Mouse (Mus musculus): Measurements from ENCODE around the gene Cnst. TPM values are rescaled to one million over a fixed set of nuclear protein-coding genes. Genes with fewer than 3 reads are reported as not detected.

The Cnst gene
- total RNA-seq, 2 experiments from 2014 or later: 31.6 to 34.2 TPM

GRCm38 (mm10) chr1:179553197-179553948 is 7.2 kb downstream of the Cnst start:
- DNase-seq (ENCODE audit: low spot score): no peak

- no peak for DNase-seq (ENCODE audit: low spot score)
Measured at GRCm38 (mm10) chr1:179553949-179554347, 7.8 kb downstream of the Cnst start.

GRCm38 (mm10) chr1:179556921-179557320 is 10.8 kb downstream of the Cnst start:
- DNase-seq (ENCODE audit: low spot score): no peak

GRCm38 (mm10) chr1:179559446-179560194 is 13.4 kb downstream of the Cnst start:
- no peak for DNase-seq (ENCODE audit: low spot score)

GRCm38 (mm10) chr1:179560845-179561430 is 14.8 kb downstream of the Cnst start:
- DNase-seq (ENCODE audit: low spot score): no peak

- no peak for DNase-seq (ENCODE audit: low spot score)
Measured at GRCm38 (mm10) chr1:179563211-179563610, 17.0 kb downstream of the Cnst start.

GRCm38 (mm10) chr1:179563926-179564325 is 17.8 kb downstream of the Cnst start:
- DNase-seq (ENCODE audit: low spot score): peak; percentile 59

- DNase-seq (ENCODE audit: low spot score): peak; percentile 45
Measured at GRCm38 (mm10) chr1:179567558-179567957, 21.4 kb downstream of the Cnst start.

GRCm38 (mm10) chr1:179568690-179569398 is 22.7 kb downstream of the Cnst start:
- DNase-seq (ENCODE audit: low spot score): no peak

GRCm38 (mm10) chr1:179570482-179570881 is 24.3 kb downstream of the Cnst start:
- DNase-seq (ENCODE audit: low spot score): no peak

GRCm38 (mm10) chr1:179571686-179572085 is 25.5 kb downstream of the Cnst start:
- DNase-seq (ENCODE audit: low spot score): no peak

GRCm38 (mm10) chr1:179573650-179574206 is 27.6 kb downstream of the Cnst start:
- no peak for DNase-seq (ENCODE audit: low spot score)

GRCm38 (mm10) chr1:179578625-179579024 is 32.5 kb downstream of the Cnst start:
- DNase-seq (ENCODE audit: low spot score): no peak

GRCm38 (mm10) chr1:179580200-179580599 is 34.0 kb downstream of the Cnst start:
- no peak for DNase-seq (ENCODE audit: low spot score)

- no peak for DNase-seq (ENCODE audit: low spot score)
Measured at GRCm38 (mm10) chr1:179581422-179581821, 35.3 kb downstream of the Cnst start.

- DNase-seq (ENCODE audit: low spot score): peak; percentile 71
Measured at GRCm38 (mm10) chr1:179582021-179582433, 35.9 kb downstream of the Cnst start.

- DNase-seq (ENCODE audit: low spot score): no peak
Measured at GRCm38 (mm10) chr1:179583090-179583489, 36.9 kb downstream of the Cnst start.

GRCm38 (mm10) chr1:179584220-179584619 is 38.0 kb downstream of the Cnst start:
- DNase-seq (ENCODE audit: low spot score): no peak

- no peak for DNase-seq (ENCODE audit: low spot score)
Measured at GRCm38 (mm10) chr1:179585646-179586045, 39.5 kb downstream of the Cnst start.

GRCm38 (mm10) chr1:179586430-179587095 is 40.4 kb downstream of the Cnst start:
- no peak for DNase-seq (ENCODE audit: low spot score)

GRCm38 (mm10) chr1:179588230-179588629 is 42.1 kb downstream of the Cnst start:
- DNase-seq (ENCODE audit: low spot score): peak; percentile 39

All from gastrocnemius, adult 18-20 months (tissue).